Mouse (Mus musculus): ENCODE measurements around the gene Dpep1.
"Not testable (repeated sequence)": the region's sequence is repeated elsewhere in the genome, so short reads cannot be mapped to it uniquely, and the experiment has no call there.

The Dpep1 gene

GRCm38 (mm10) chr8:123185566-123186409, at the start of gene Dpep1:
Gene Dpep1, plus strand, starts transcription at chr8:123186242.
- DNase-seq, result peak; percentile 99

GRCm38 (mm10) chr8:123136287-123136686, 49.8 kb upstream of the Dpep1 start:
- peak; percentile 98 for DNase-seq

- DNase-seq, result peak; percentile 96
Observed at GRCm38 (mm10) chr8:123137645-123138077, 48.4 kb upstream of the Dpep1 start.

- DNase-seq, result no peak
Observed at GRCm38 (mm10) chr8:123138741-123139140, 47.3 kb upstream of the Dpep1 start.

GRCm38 (mm10) chr8:123141741-123142462, 44.1 kb upstream of the Dpep1 start:
- DNase-seq, result peak; percentile 99

- peak; percentile 96 for DNase-seq
Observed at GRCm38 (mm10) chr8:123145279-123145678, 40.8 kb upstream of the Dpep1 start.

GRCm38 (mm10) chr8:123146390-123146789, 39.7 kb upstream of the Dpep1 start:
- DNase-seq, result peak; percentile 98

GRCm38 (mm10) chr8:123150737-123151171, 35.3 kb upstream of the Dpep1 start:
- DNase-seq, result peak; percentile 96

GRCm38 (mm10) chr8:123155177-123155576, 30.9 kb upstream of the Dpep1 start:
- DNase-seq, result peak; percentile 93

- DNase-seq, result no peak
Observed at GRCm38 (mm10) chr8:123156070-123156773, 29.8 kb upstream of the Dpep1 start.

GRCm38 (mm10) chr8:123157888-123158465, 28.1 kb upstream of the Dpep1 start, which contains the start of gene Sult5a1:
Gene Sult5a1, minus strand, starts transcription at chr8:123158315.
- peak; percentile 87 for DNase-seq

- peak; percentile 98 for DNase-seq
Observed at GRCm38 (mm10) chr8:123181391-123181790, 4.7 kb upstream of the Dpep1 start.

- DNase-seq, result no peak
Observed at GRCm38 (mm10) chr8:123188006-123188405, 2.0 kb downstream of the Dpep1 start.

GRCm38 (mm10) chr8:123188841-123189240, 2.8 kb downstream of the Dpep1 start:
- no peak for DNase-seq

GRCm38 (mm10) chr8:123190678-123191077, 4.6 kb downstream of the Dpep1 start:
- peak; percentile 97 for DNase-seq

- no peak for DNase-seq
Observed at GRCm38 (mm10) chr8:123191908-123192307, 5.9 kb downstream of the Dpep1 start.

- no peak for DNase-seq
Observed at GRCm38 (mm10) chr8:123193771-123194170, 7.7 kb downstream of the Dpep1 start.

GRCm38 (mm10) chr8:123197016-123197415, 11.0 kb downstream of the Dpep1 start:
- DNase-seq, result not testable (repeated sequence)

GRCm38 (mm10) chr8:123199864-123200263, 13.8 kb downstream of the Dpep1 start:
- DNase-seq, result no peak

GRCm38 (mm10) chr8:123202288-123202687, 16.2 kb downstream of the Dpep1 start:
- DNase-seq, result no peak

- no peak for DNase-seq
Observed at GRCm38 (mm10) chr8:123203571-123203970, 17.5 kb downstream of the Dpep1 start.

- DNase-seq, result no peak
Observed at GRCm38 (mm10) chr8:123211876-123212275, 25.8 kb downstream of the Dpep1 start.

All from heart, adult 11 months (tissue).